Mouse (Mus musculus) embryonic facial prominence, embryonic 14.5 days (tissue): ENCODE data around the gene Hoxb5. TPM values are rescaled to one million over a fixed set of nuclear protein-coding genes. Genes with fewer than 3 reads are reported as not detected.
A peak's percentile ranks its signal among the peaks of the same experiment; 100 is the strongest.

ENCODE experiments used
- ATAC-seq: fragments of 200-750 bp; cut with Nextera tagmentation; 2 replicates; pipeline ENCODE4 v1.8.0; 2017; ENCODE audit warnings: low read depth, moderate number of reproducible peaks, moderate TSS enrichment
- DNase-seq: peaks from one replicate; pipeline ENCODE4 v3.0.0-alpha.2; 2015; ENCODE audit warnings: low spot score
- H3K27ac ChIP-seq: fragments of 300-500 bp; sonication (generic); replicated peaks from 2 replicates; pipeline ENCODE4 v1.5.1; 2014; ENCODE audit warnings: low read depth, mild to moderate bottlenecking, low read length, moderate library complexity
- H3K27me3 ChIP-seq: fragments of 300-500 bp; sonication (generic); replicated peaks from 2 replicates; pipeline ENCODE4 v1.6.1; 2014; ENCODE audit warnings: low read length; ENCODE audit not compliant: control insufficient read depth, insufficient read depth
- H3K36me3 ChIP-seq: fragments of 300-500 bp; sonication (generic); 2 replicates; pipeline ENCODE4 v1.6.1; 2014; ENCODE audit warnings: low read length, mixed read lengths; ENCODE audit not compliant: control insufficient read depth, insufficient read depth
- H3K4me1 ChIP-seq: fragments of 300-500 bp; sonication (generic); 2 replicates; pipeline ENCODE4 v1.6.1; 2014; ENCODE audit warnings: antibody characterized with exemption, low read length; ENCODE audit not compliant: control insufficient read depth, insufficient read depth
- H3K4me2 ChIP-seq: fragments of 300-500 bp; sonication (generic); 2 replicates; pipeline ENCODE4 v1.6.1; 2014; ENCODE audit warnings: low read depth, mild to moderate bottlenecking, low read length, moderate library complexity, mixed read lengths
- H3K4me3 ChIP-seq: fragments of 300-500 bp; sonication (generic); 2 replicates; pipeline ENCODE4 v1.5.1; 2014; ENCODE audit warnings: low read depth, mild to moderate bottlenecking, low read length
- H3K9ac ChIP-seq: fragments of 300-500 bp; sonication (generic); 2 replicates; pipeline ENCODE4 v1.6.1; 2014; ENCODE audit warnings: low read depth, mild to moderate bottlenecking, low read length, moderate library complexity, mixed read lengths
- H3K9me3 ChIP-seq: fragments of 300-500 bp; sonication (generic); 2 replicates; pipeline ENCODE4 v1.6.1; 2016; ENCODE audit warnings: low read length; ENCODE audit not compliant: control insufficient read depth
- WGBS: fragments of 180-500 bp; shearing (Covaris S2); extraction: QIAGEN DNeasy Blood & Tissue Kit; methylation state at CpG from one replicate; pipeline ENCODE4 v1.1.7; 2014; 5-methylcytosine and 5-hydroxymethylcytosine counted together
- polyA plus RNA-seq: library from polyadenylated mRNA; unstranded; fragments of >200 nt; fragmentation: Nextera tagmentation; extraction: Ambion mirVana; gene quantifications from 2 replicates; pipeline ENCODE4 v1.2.1, GENCODE M21; 2014

Hoxb5 gene
- 1.8 and 2.4 TPM in 2 replicates for polyA plus RNA-seq

GRCm38 (mm10) chr11:96303151-96304099 lies at the start of gene Hoxb5:
Gene Hoxb5, plus strand, starts transcription at chr11:96303336.
- H3K4me1 ChIP-seq = no peaks in the 10 kb centered on the region
- ATAC-seq = no peak; the same call in 1 of the 2 replicates
- no peaks in the 10 kb centered on the region for H3K9me3 ChIP-seq
- WGBS = 2% methylated on average over 55 of the region's 69 CpGs
- H3K27ac ChIP-seq = no peak within 1 kb of the TSS; the same call in 1 of the 2 replicates
- DNase-seq = peak; percentile 48
- peak within 1 kb of the TSS; percentile 12; the same call in 1 of the 2 replicates for H3K4me3 ChIP-seq
- H3K9ac ChIP-seq = no peak within 1 kb of the TSS
- H3K4me2 ChIP-seq = peak within 1 kb of the TSS; percentile 27
- H3K27me3 ChIP-seq = peaks cover 100% of the 10 kb centered on the region
- H3K36me3 ChIP-seq = no peaks in the 10 kb centered on the region

- no peak overlapping the region for H3K9ac ChIP-seq
- 3% methylated on average over 11 of the region's 11 CpGs for WGBS
- DNase-seq = no peak
- H3K36me3 ChIP-seq = no peaks in the 10 kb centered on the region
- H3K4me1 ChIP-seq = no peaks in the 10 kb centered on the region
- no peak overlapping the region for H3K27ac ChIP-seq
- H3K27me3 ChIP-seq = peaks cover 99% of the 10 kb centered on the region
- H3K9me3 ChIP-seq = no peaks in the 10 kb centered on the region
- no peak overlapping the region for H3K4me3 ChIP-seq
- no peak overlapping the region for H3K4me2 ChIP-seq
- no peak for ATAC-seq
These were observed 48.9 kb upstream of the Hoxb5 start for GRCm38 (mm10) chr11:96254221-96254620.

GRCm38 (mm10) chr11:96255111-96255995 lies 47.8 kb upstream of the Hoxb5 start:
- Histone ChIP-seq H3K4me2 (no peak overlapping the region), H3K36me3 (no peaks in the 10 kb centered on the region), H3K27ac (no peak overlapping the region), H3K27me3 (peaks cover 99% of the 10 kb centered on the region), H3K9ac (no peak overlapping the region), H3K4me1 (no peaks in the 10 kb centered on the region), H3K9me3 (no peaks in the 10 kb centered on the region), H3K4me3 (no peak overlapping the region)
- DNase-seq (no peak), ATAC-seq (no peak)
- WGBS = 2% methylated on average over 39 of the region's 39 CpGs

GRCm38 (mm10) chr11:96255996-96256445 lies 47.1 kb upstream of the Hoxb5 start:
- no peaks in the 10 kb centered on the region for H3K4me1 ChIP-seq
- under 1% methylated on average over 14 of the region's 14 CpGs for WGBS
- no peaks in the 10 kb centered on the region for H3K9me3 ChIP-seq
- no peaks in the 10 kb centered on the region for H3K36me3 ChIP-seq
- H3K27me3 ChIP-seq = peaks cover 99% of the 10 kb centered on the region
- H3K4me2 ChIP-seq = no peak overlapping the region
- H3K27ac ChIP-seq = no peak overlapping the region
- ATAC-seq (no peak), DNase-seq (no peak)
- no peak overlapping the region for H3K4me3 ChIP-seq
- no peak overlapping the region for H3K9ac ChIP-seq

- Histone ChIP-seq H3K9me3 (no peaks in the 10 kb centered on the region), H3K4me1 (no peaks in the 10 kb centered on the region), H3K9ac (no peak overlapping the region), H3K27me3 (peaks cover 99% of the 10 kb centered on the region), H3K4me3 (no peak overlapping the region), H3K27ac (no peak overlapping the region), H3K36me3 (no peaks in the 10 kb centered on the region), H3K4me2 (no peak overlapping the region)
- no peak for ATAC-seq
- DNase-seq = no peak
- 22% methylated on average over 2 of the region's 2 CpGs for WGBS
These were observed 46.0 kb upstream of the Hoxb5 start for GRCm38 (mm10) chr11:96257141-96257540.

- ATAC-seq = no peak
- 3% methylated on average over 2 of the region's 2 CpGs for WGBS
- DNase-seq = no peak
These were observed 44.1 kb upstream of the Hoxb5 start for GRCm38 (mm10) chr11:96259038-96259437.

GRCm38 (mm10) chr11:96259511-96259910 lies 43.6 kb upstream of the Hoxb5 start:
- Histone ChIP-seq H3K9ac (no peak overlapping the region), H3K4me2 (no peak overlapping the region), H3K4me3 (no peak overlapping the region), H3K4me1 (no peaks in the 10 kb centered on the region), H3K27ac (no peak overlapping the region), H3K36me3 (no peaks in the 10 kb centered on the region), H3K9me3 (no peaks in the 10 kb centered on the region), H3K27me3 (peaks cover 99% of the 10 kb centered on the region)
- 0% methylated on average over 1 of the region's 1 CpGs for WGBS
- no peak for ATAC-seq
- no peak for DNase-seq

More at GRCm38 (mm10) chr11:96259038-96259437, 44.1 kb upstream of the Hoxb5 start:
- Histone ChIP-seq H3K4me3 (no peak overlapping the region), H3K27ac (no peak overlapping the region), H3K9ac (no peak overlapping the region), H3K4me1 (no peaks in the 10 kb centered on the region), H3K4me2 (no peak overlapping the region), H3K27me3 (peaks cover 99% of the 10 kb centered on the region), H3K36me3 (no peaks in the 10 kb centered on the region), H3K9me3 (no peaks in the 10 kb centered on the region)

- no peak overlapping the region for H3K9ac ChIP-seq
- H3K9me3 ChIP-seq = no peaks in the 10 kb centered on the region
- ATAC-seq (no peak), DNase-seq (peak; percentile 18)
- WGBS = 2% methylated on average over 23 of the region's 23 CpGs
- H3K27me3 ChIP-seq = peaks cover 99% of the 10 kb centered on the region
- H3K4me2 ChIP-seq = no peak overlapping the region
- no peak overlapping the region for H3K27ac ChIP-seq
- H3K4me1 ChIP-seq = no peaks in the 10 kb centered on the region
- H3K4me3 ChIP-seq = no peak overlapping the region
- no peaks in the 10 kb centered on the region for H3K36me3 ChIP-seq
These were observed 42.7 kb upstream of the Hoxb5 start for GRCm38 (mm10) chr11:96260310-96260970.
